Mouse (Mus musculus) kidney, postnatal 25 days (tissue): Measurements from ENCODE around the gene Bspry.

Source experiments
- DNase-seq, 2 experiments: peaks; one replicate each; pipeline ENCODE4 v3.0.0; 2021; ENCODE audit warnings: mixed read lengths in 2 of 2

Gene Bspry

GRCm38 (mm10) chr4:62516079-62516478, 36.2 kb downstream of the Bspry start:
- peak; percentile 79 to 91 for DNase-seq

DNA sequence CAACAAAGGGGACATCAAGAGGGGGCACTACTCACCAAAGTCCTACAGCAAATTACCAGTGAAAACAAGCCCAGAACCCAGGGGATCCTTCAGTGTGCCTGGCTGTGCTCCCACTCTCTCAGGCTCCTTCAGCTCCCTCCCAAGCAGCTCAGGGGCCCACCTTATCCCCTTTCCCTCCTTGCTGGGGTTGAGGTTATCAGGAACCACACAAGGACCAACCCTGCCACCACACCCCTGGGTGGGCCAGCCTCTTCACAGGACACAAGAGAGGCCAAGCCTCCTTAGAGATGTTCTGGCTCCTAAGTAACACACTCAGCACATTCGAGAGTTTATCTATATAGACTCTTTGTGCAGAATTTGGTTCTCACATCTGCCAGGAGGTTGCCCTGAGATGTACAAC, 36.7 kb downstream of the Bspry start:
- no peak for DNase-seq

GRCm38 (mm10) chr4:62517046-62517445, 37.2 kb downstream of the Bspry start:
- DNase-seq = no peak

DNA sequence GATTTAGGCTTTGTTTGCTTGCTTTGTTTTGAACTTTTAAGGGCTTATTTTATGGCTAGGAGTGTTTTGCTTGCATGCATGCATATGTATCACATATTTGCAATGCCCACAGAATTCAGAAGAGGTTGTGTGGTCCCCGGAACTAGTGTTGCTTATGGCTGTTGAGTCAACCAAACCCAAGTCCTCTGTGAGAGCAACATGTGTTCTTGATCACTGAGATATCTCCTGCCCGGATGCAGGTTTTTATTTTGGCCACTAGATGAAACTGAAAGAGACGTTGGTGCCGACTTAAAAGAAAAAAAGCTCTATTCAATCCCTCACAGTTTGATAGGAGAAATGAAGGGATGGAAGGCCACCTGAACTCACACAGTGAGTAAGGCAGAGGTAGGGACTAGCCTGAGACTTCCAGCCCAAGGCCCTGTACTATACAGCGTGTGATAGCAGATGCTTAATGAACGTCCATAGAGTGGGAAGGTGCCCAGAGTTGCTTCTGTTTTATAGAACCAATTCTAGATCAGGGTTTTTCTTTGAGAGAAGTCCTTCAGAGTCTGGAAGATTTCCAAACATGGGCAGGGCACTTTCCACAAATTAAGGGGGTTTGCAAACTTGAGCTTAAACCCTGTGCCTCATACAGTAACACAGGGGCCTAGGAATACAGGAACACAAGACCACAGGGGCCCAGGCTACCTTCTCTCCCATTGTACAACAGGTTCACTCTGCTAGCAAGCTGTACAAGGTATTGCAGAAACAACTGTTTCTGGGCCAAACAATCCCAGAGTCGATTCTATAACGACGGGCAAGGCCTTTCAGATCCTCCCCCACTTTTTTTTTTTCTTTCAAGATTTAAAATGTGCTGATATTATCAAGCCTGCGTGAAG, 37.9 kb downstream of the Bspry start:
- no peak for DNase-seq

DNA sequence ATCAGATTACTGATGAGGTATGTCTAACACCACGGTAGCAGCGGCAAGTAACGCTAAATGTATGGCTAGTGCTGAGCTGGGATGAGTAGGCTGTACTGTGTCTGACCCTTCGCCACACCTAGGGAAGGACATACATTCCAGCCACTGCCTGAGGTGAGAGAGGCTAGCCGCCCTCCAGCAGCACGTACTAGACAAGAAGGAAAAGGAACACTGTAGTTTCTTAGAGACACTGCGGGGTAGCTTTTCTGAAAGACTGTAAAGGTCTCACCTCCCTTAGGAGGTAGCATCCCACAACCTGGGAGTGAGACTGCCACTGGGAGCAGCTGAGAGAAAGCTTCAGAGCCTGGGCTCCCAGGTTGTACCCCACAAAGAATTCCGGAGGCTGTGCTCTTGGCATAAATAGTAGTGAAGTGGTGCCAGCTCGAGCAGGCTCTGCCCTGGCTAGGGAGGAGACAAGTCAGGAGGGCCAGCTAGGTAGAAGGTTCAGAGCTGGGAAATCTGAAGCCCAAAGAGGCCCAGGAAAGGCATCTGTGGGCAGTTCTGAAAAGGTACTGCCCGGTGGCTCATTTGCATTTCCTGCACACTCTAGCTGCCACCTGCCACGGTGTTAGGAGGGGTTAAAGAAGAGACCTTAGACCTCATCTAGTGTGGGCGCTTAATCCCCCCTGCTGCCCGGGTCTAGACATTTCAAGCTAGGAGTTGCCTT, 38.7 kb downstream of the Bspry start:
- DNase-seq = peak; percentile 64 to 86

DNA sequence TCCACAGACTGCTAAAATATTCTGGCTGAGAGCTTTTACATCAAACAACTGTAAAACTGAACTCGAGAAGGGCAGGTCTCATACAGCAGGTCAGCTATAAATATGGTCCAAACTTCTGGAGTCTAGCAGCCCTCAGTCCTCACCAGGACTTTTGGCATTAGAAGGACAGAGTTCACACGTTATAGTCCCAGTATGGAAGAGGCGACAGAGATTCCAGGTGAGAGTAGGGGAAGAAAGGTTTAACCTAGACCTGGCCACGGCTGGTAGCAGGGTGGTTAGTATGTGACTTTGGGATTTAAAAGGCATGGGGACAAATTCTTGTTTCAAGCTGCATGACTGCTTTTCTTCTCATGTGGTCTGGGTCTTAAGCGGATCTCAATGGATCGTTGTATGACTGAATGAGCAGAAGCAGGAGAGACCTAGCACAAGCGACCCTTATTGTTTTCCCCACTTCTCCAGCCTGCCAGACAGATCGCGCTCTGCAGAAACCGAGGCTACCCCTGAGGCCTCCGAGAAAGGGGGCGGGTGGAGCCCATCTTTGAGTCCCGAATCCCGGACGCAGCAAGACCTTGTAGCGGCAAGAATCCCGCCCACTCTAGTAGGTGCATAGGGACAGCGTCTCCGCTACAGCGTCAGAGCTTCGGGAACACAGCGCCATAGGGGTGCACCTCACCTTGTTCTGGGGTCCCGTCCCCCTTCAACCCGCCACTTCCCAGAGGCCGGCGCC, 39.4 kb downstream of the Bspry start:
- no peak for DNase-seq

DNA sequence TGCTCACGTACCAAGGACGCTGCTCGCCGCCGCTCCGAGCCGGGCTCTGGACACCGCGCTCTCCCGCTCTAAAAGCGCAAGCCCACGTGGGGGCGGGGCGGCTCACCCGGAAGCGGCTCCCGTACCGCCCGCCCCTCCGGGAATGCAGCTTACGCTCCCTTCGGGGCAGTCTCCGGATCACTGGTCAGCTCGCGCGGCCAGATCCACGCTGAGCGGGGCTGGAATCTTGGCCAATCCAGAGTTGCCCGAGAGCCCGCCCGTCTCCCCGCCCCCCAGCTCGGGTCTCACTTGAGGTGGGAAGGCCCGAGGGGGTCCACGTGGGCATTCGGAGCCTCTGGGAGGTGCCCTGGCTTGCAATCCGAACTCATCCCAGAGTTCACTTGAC, 40.0 kb downstream of the Bspry start, which contains the start of gene Alad:
Gene Alad (minus strand): TSS at position 70 of the 385 bp plus-strand sequence.
- peak; percentile 93 to 98 for DNase-seq

- no peak for DNase-seq
Observed at GRCm38 (mm10) chr4:62520892-62521400, 41.1 kb downstream of the Bspry start.

- DNase-seq = peak; percentile 97
Observed at GRCm38 (mm10) chr4:62524651-62525488, 45.0 kb downstream of the Bspry start, which contains the start of the genes Pole3 and 4933430I17Rik. TSS of gene Pole3 (minus strand) at chr4:62525068. TSS of gene 4933430I17Rik (plus strand) at chr4:62525369.

DNA sequence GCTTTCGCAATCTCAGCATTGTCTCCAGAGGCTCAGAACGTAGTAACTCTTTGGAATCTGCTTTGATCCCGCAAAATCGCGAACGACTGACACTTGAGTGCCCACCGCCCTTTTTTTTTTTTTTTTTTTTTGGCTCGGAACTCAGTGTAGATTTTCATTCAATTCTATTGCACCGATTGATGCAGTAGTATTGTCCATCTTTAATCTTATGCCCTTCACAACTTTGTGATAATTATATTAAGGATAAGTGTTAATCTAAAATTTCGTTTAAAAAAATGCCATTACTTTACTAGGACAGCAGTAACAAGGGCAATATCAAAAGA, 45.6 kb downstream of the Bspry start:
- no peak for DNase-seq

DNA sequence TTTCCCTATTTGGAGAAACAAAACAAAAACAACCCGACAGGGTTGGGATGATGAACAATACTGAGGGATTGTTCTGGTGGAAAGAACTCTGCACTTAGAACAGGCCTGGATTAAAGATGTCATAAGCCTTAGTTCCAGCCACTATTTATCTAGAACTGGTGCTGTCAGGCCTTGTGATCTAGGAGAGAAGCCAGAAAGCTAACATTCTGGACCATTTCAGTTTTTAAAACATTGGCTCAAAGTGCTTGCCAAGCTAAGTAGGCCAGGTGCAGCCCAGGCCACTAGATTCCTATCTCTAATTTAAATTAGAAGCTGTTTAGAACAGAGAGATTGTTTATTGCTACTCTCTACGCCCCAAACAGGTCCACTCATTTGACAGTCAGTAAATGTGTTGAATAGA, 46.4 kb downstream of the Bspry start:
- DNase-seq = no peak

DNA sequence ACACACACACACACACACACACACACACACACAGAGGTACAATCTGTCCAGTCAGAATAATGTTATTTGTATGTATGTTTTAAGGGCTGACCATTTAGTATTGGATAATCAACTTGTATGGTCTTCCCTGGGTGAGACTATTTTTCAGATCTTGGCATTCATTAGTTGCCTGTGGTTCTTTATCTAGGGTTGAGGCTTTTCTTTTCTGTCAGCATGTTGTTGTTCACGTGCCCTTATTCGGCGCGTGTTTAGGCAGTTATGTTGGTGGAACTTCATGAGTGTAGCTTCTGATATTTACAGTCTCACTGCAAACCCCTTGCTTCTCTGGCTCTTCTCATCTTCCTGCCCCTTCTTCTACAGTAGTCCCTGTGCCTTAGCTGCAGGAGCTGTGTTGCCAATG, 47.8 kb downstream of the Bspry start:
- no peak for DNase-seq

GRCm38 (mm10) chr4:62533729-62534128, 53.9 kb downstream of the Bspry start:
- DNase-seq = no peak

DNA sequence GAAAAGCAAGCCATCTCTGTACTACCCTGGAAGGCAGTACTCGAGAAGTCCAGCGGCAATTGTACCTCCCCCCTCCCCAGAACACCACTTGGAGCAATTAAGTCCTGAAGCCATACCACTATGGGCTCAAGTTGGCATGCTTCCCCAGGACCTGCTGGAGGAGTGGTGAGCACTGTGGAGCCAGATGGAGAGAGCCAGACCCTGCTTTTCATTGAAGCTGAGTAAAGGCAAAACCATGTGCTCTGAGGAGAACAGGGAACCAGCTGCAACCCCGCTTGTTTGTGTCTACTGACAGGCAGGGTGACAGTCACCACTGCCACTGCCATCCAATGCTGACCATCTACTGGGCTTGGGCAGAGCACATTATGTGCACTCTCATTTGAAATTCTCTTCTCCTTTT, 61.9 kb downstream of the Bspry start:
- no peak for DNase-seq

DNA sequence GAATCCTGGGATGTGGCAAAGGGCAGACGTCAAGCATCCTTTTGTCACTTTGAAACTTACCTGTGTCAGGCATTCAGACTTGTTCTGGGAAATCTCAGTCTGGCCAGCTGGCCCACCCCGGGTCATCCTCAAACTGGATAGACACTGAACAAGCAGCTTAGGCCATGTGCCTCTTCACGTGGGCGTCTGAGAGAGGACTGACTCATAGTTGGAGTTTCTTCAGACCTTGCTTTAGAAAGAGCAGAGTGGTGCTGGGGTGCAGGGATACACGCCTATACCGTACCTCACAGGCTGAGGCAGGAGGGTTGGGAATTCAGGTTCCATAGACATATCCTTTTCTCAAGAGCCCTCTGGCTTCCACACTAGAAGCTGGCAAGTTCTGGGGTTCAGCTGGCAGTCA, 63.9 kb downstream of the Bspry start:
- DNase-seq = no peak

GRCm38 (mm10) chr4:62544801-62545200, 64.9 kb downstream of the Bspry start:
- DNase-seq = no peak
